Mouse (Mus musculus) hindbrain, embryonic 14.5 days (tissue): ENCODE measurements around the gene Pdcd5. TPM values are rescaled to one million over a fixed set of nuclear protein-coding genes. Genes with fewer than 3 reads are reported as not detected.

ENCODE experiments used
- ATAC-seq: fragments of 200-750 bp; cut with Nextera tagmentation; 2 replicates; pipeline ENCODE4 v1.8.0; 2017; ENCODE audit warnings: moderate number of reproducible peaks, mild to moderate bottlenecking, moderate TSS enrichment, moderate library complexity; ENCODE audit not compliant: low FRiP score
- DNase-seq: peaks from one replicate; pipeline ENCODE4 v3.0.0-alpha.2; 2015; ENCODE audit warnings: low spot score
- H3K27ac ChIP-seq: fragments of 300-500 bp; sonication (generic); 2 replicates; pipeline ENCODE4 v1.5.1; 2014; ENCODE audit warnings: mild to moderate bottlenecking, moderate library complexity
- H3K27me3 ChIP-seq: fragments of 300-500 bp; sonication (generic); 2 replicates; pipeline ENCODE4 v1.6.1; 2014; ENCODE audit warnings: mild to moderate bottlenecking, low read length, mixed read lengths; ENCODE audit not compliant: control insufficient read depth, insufficient read depth
- H3K36me3 ChIP-seq: fragments of 300-500 bp; sonication (generic); replicated peaks from 2 replicates; pipeline ENCODE4 v1.6.1; 2014; ENCODE audit not compliant: control insufficient read depth, insufficient read depth
- H3K4me1 ChIP-seq: fragments of 300-500 bp; sonication (generic); replicated peaks from 2 replicates; pipeline ENCODE4 v1.6.1; 2014; ENCODE audit warnings: antibody characterized with exemption, low read length, mixed read lengths; ENCODE audit not compliant: control insufficient read depth, insufficient read depth
- H3K4me2 ChIP-seq: fragments of 300-500 bp; sonication (generic); replicated peaks from 2 replicates; pipeline ENCODE4 v1.6.1; 2014; ENCODE audit warnings: mild to moderate bottlenecking, moderate library complexity
- H3K4me3 ChIP-seq: fragments of 300-500 bp; sonication (generic); replicated peaks from 2 replicates; pipeline ENCODE4 v1.5.1; 2014; ENCODE audit warnings: mild to moderate bottlenecking, low read length
- H3K9ac ChIP-seq: fragments of 300-500 bp; sonication (generic); 2 replicates; pipeline ENCODE4 v1.6.1; 2014
- H3K9me3 ChIP-seq: fragments of 300-500 bp; sonication (generic); 2 replicates; pipeline ENCODE4 v1.6.1; 2016; ENCODE audit warnings: low read length; ENCODE audit not compliant: control insufficient read depth
- WGBS: fragments of 180-500 bp; shearing (Covaris S2); extraction: QIAGEN DNeasy Blood & Tissue Kit; methylation state at CpG from one replicate; pipeline ENCODE4 v1.1.7; 2014; 5-methylcytosine and 5-hydroxymethylcytosine counted together
- polyA plus RNA-seq: library from polyadenylated mRNA; unstranded; fragments of >200 nt; fragmentation: Nextera tagmentation; extraction: Ambion mirVana; gene quantifications from 2 replicates; pipeline ENCODE4 v1.2.1, GENCODE M21; 2014

Pdcd5 gene
- 245 and 288 TPM in 2 replicates for polyA plus RNA-seq

- under 1% methylated on average over 64 of the region's 64 CpGs for WGBS
- peak; percentile 93 for ATAC-seq
Observed at GRCm38 (mm10) chr7:35647101-35647698, at the start of gene Pdcd5. Gene Pdcd5 (minus strand): TSS chr7:35647521.

GRCm38 (mm10) chr7:35692641-35693040 is 45.3 kb upstream of the Pdcd5 start:
- Histone ChIP-seq H3K4me3 (no peak overlapping the region), H3K9me3 (no peaks in the 10 kb centered on the region), H3K27ac (no peak overlapping the region), H3K36me3 (peaks cover 30% of the 10 kb centered on the region), H3K4me2 (no peak overlapping the region), H3K9ac (no peak overlapping the region), H3K27me3 (no peaks in the 10 kb centered on the region), H3K4me1 (0 out of 2 replicates have a peak, but pooled peaks cover 3% of the 10 kb centered on the region)
- 86% methylated on average over 12 of the region's 12 CpGs for WGBS
- DNase-seq (no peak), ATAC-seq (no peak)

More at GRCm38 (mm10) chr7:35647101-35647698, at the start of gene Pdcd5:
- peak within 1 kb of the TSS; percentile 90 for H3K9ac ChIP-seq
- peak within 1 kb of the TSS; percentile 97 for H3K4me3 ChIP-seq
- peaks cover 29% of the 10 kb centered on the region for H3K36me3 ChIP-seq
- peak; percentile 99 for DNase-seq
- H3K4me2 ChIP-seq, result peak within 1 kb of the TSS; percentile 79
- H3K27ac ChIP-seq, result peak within 1 kb of the TSS; percentile 87
- no peaks in the 10 kb centered on the region for H3K27me3 ChIP-seq
- no peaks in the 10 kb centered on the region for H3K9me3 ChIP-seq
- no peaks in the 10 kb centered on the region for H3K4me1 ChIP-seq

GRCm38 (mm10) chr7:35692117-35692516 is 44.8 kb upstream of the Pdcd5 start:
- Histone ChIP-seq H3K27me3 (no peaks in the 10 kb centered on the region), H3K36me3 (peaks cover 30% of the 10 kb centered on the region), H3K9ac (no peak overlapping the region), H3K4me3 (no peak overlapping the region), H3K27ac (no peak overlapping the region), H3K4me1 (0 out of 2 replicates have a peak, but pooled peaks cover 3% of the 10 kb centered on the region), H3K9me3 (no peaks in the 10 kb centered on the region), H3K4me2 (no peak overlapping the region)
- ATAC-seq, result no peak; the same call in 1 of the 2 replicates
- 55% methylated on average over 14 of the region's 14 CpGs for WGBS
- no peak for DNase-seq

DNA sequence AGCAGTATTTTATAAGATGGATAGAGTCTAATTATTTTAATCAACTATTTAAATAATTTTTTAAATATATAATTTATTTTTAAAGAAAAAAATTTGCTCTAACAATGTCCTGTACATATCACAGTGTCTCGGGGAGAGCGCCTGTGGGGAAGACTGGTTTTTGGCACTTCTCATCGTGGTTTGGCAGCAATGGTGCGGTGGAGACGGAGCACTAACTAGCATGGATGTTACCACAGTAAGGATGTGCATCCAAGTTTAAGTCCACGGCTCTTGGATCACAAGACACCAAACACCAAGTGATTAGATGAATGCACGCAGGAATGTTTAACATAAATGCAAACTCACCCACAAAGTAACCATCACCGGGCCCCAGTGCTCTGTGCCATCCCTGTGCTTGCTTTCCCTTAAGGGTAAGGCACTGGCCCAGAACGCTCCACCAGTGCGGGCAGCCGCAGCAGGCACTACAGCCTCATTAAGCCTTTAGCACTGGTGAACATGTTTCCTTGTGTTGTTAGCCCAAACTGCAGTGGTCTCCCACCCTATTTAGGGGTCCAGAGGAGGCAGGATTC is 41.5 kb upstream of the Pdcd5 start:
- 83% methylated on average over 11 of the region's 11 CpGs for WGBS
- no peaks in the 10 kb centered on the region for H3K27me3 ChIP-seq
- H3K4me3 ChIP-seq, result no peak overlapping the region
- no peak overlapping the region for H3K27ac ChIP-seq
- ATAC-seq (no peak), DNase-seq (no peak)
- 0 out of 2 replicates have a peak, but pooled peaks cover 6% of the 10 kb centered on the region for H3K4me1 ChIP-seq
- H3K9me3 ChIP-seq, result no peaks in the 10 kb centered on the region
- H3K36me3 ChIP-seq, result peaks cover 27% of the 10 kb centered on the region
- H3K9ac ChIP-seq, result no peak overlapping the region
- H3K4me2 ChIP-seq, result no peak overlapping the region

DNA sequence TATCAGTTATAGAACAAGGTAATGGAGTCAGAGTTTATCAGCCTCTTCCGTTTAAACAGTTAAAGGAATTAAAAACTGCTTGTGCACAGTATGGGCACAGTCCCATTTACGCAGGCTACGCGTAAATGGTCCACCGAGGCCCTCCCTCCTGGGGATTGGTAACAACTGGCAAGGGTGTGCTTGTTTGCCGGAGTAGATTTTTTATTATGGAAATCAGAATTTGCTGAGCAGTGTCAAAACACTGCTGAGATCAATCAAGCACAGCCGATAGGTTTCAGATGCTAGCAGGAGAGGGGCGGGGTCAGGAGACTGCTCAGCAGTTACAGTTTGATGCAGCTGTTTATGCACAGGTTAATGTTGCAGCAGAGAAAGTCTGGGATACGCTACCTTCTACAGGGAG is 41.0 kb upstream of the Pdcd5 start:
- no peaks in the 10 kb centered on the region for H3K9me3 ChIP-seq
- H3K36me3 ChIP-seq, result peaks cover 27% of the 10 kb centered on the region
- no peak for ATAC-seq
- H3K9ac ChIP-seq, result no peak overlapping the region
- H3K4me1 ChIP-seq, result 0 out of 2 replicates have a peak, but pooled peaks cover 6% of the 10 kb centered on the region
- H3K27ac ChIP-seq, result no peak overlapping the region
- WGBS, result 36% methylated on average over 9 of the region's 9 CpGs
- DNase-seq, result no peak
- H3K4me3 ChIP-seq, result no peak overlapping the region
- no peaks in the 10 kb centered on the region for H3K27me3 ChIP-seq
- H3K4me2 ChIP-seq, result no peak overlapping the region

DNA sequence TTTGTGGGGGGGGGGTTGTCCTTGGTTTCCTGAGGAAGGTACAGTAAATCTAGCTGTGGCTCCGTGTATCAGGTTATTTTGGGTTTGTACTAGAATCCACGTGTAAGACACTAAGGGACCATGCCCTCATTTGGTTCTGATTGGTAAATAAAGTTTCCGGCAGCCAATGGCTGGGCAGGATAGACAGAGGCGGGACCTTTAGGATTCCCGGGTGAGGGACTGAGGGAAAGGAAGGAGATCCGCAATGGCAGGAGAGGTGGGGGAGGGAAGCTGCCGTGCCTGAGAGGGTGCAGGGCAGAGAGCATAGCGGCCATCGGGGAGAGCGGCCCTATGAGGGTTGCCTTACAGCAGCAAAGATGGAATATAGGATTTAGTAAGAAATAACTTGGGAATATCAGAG is 39.9 kb upstream of the Pdcd5 start:
- Histone ChIP-seq H3K27ac (no peak overlapping the region), H3K36me3 (peaks cover 21% of the 10 kb centered on the region), H3K4me2 (0 out of 2 replicates have a peak overlapping the region, but pooled peaks have one; percentile 5), H3K27me3 (no peaks in the 10 kb centered on the region), H3K9ac (no peak overlapping the region), H3K4me1 (0 out of 2 replicates have a peak, but pooled peaks cover 6% of the 10 kb centered on the region), H3K4me3 (no peak overlapping the region), H3K9me3 (no peaks in the 10 kb centered on the region)
- DNase-seq (no peak), ATAC-seq (no peak)
- 28% methylated on average over 10 of the region's 10 CpGs for WGBS

GRCm38 (mm10) chr7:35686756-35687155 is 39.4 kb upstream of the Pdcd5 start:
- no peak for ATAC-seq
- WGBS, result 28% methylated on average over 13 of the region's 13 CpGs
- 0 out of 2 replicates have a peak overlapping the region, but pooled peaks have one; percentile 5 for H3K4me2 ChIP-seq

DNA sequence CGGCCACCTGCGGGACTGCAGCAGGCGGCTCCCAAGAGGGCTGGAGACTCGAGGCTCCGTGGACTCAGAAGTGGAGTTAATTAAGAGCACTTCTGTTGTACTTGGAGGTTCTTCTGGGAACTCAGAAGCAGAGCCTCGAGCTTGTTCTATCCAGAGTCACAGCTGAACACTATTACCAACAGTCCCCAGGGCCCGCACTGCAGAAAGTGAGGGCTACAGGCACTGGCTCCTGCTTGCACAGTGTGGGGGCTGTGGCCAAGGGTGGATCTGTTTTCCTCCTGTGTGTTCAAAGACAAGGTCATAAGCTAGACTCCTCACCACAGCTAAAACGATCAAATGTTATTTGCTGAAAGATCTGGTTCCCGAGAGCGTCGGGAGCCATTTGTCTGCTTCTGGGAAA is 38.9 kb upstream of the Pdcd5 start:
- ATAC-seq (no peak), DNase-seq (no peak)
- Histone ChIP-seq H3K27ac (no peak overlapping the region), H3K9ac (no peak overlapping the region), H3K9me3 (no peaks in the 10 kb centered on the region), H3K27me3 (no peaks in the 10 kb centered on the region), H3K36me3 (peaks cover 19% of the 10 kb centered on the region), H3K4me2 (no peak overlapping the region), H3K4me1 (0 out of 2 replicates have a peak, but pooled peaks cover 6% of the 10 kb centered on the region), H3K4me3 (no peak overlapping the region)
- 65% methylated on average over 11 of the region's 11 CpGs for WGBS

More at GRCm38 (mm10) chr7:35686756-35687155, 39.4 kb upstream of the Pdcd5 start:
- Histone ChIP-seq H3K9ac (no peak overlapping the region), H3K27ac (no peak overlapping the region), H3K4me3 (no peak overlapping the region), H3K4me1 (0 out of 2 replicates have a peak, but pooled peaks cover 6% of the 10 kb centered on the region), H3K9me3 (no peaks in the 10 kb centered on the region), H3K27me3 (no peaks in the 10 kb centered on the region), H3K36me3 (peaks cover 19% of the 10 kb centered on the region)
- peak; percentile 74 for DNase-seq

DNA sequence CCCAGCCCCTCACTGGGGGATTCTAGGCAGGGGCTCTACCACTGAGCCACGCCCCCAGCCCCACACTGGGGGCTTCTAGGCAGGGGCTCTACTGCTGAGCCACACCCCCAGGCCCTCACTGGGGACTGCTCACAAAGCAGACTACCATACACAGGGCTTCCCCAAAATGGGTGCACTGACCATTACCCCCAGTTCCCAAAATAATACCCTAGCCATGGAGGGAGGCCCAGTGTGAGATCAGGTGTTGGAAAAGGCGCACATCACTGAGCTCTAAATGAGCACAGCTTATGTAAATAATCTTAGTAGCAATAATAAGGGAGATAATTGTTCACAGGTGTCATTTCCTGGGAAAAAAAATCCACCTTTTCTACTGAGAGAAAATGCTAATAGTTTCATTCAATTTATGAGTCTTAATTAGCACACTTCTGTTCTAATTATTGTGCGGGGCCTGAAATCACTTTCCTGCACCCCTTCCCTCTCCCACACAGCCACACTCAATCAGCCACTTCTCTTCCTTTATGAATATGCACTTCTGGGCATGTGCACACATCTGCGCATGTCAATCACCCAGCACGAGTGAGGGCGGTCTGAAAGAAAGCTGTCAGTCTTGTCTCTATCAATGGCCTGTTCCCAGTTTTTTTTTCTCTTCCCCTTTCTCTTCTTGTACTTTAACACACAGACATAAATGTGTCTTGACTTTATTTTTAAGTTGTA is 36.2 kb upstream of the Pdcd5 start:
- H3K4me3 ChIP-seq, result no peak overlapping the region
- H3K27me3 ChIP-seq, result no peaks in the 10 kb centered on the region
- no peak for DNase-seq
- H3K27ac ChIP-seq, result no peak overlapping the region
- H3K4me1 ChIP-seq, result 0 out of 2 replicates have a peak, but pooled peaks cover 6% of the 10 kb centered on the region
- H3K9ac ChIP-seq, result no peak overlapping the region
- 0 out of 2 replicates have a peak, but pooled peaks have one; percentile 31 for ATAC-seq
- no peaks in the 10 kb centered on the region for H3K36me3 ChIP-seq
- H3K4me2 ChIP-seq, result no peak overlapping the region
- WGBS, result 55% methylated on average over 6 of the region's 6 CpGs
- H3K9me3 ChIP-seq, result no peaks in the 10 kb centered on the region
